Mouse (Mus musculus) CH12.LX (cell line): ENCODE measurements around the gene Prelid3b. TPM values are rescaled to one million over a fixed set of nuclear protein-coding genes. Genes with fewer than 3 reads are reported as not detected.

Source experiments
- DNase-seq: peaks from one replicate; pipeline ENCODE4 v3.0.0-alpha.2; 2013; ENCODE audit errors: extremely low read depth
- H3K27ac ChIP-seq: 2 replicates; pipeline ENCODE4 v1.5.1; 2012; ENCODE audit warnings: low read depth, mild to moderate bottlenecking, control low read depth, moderate library complexity; ENCODE audit not compliant: insufficient read depth
- H3K27me3 ChIP-seq: replicated peaks from 2 replicates; pipeline ENCODE3; 2012; ENCODE audit warnings: inconsistent platforms
- H3K36me3 ChIP-seq, 2 experiments: replicated peaks in 1 of 2; 2 replicates each; pipeline versions ENCODE3 to v1.6.1; 2012; ENCODE audit warnings: inconsistent platforms in 1 of 2, low read length in 1 of 2, mild to moderate bottlenecking in 1 of 2, mixed read lengths in 1 of 2, moderate library complexity in 1 of 2; ENCODE audit not compliant: control insufficient read depth in 1 of 2, insufficient read depth in 1 of 2
- H3K4me1 ChIP-seq, 2 experiments: 2 replicates each; pipeline ENCODE4 v1.6.1; 2012; ENCODE audit warnings: inconsistent platforms in 1 of 2, moderate library complexity in 1 of 2; ENCODE audit not compliant: insufficient read depth in 2 of 2, control insufficient read depth in 1 of 2
- H3K4me2 ChIP-seq: 2 replicates; pipeline ENCODE4 v1.6.1; 2012; ENCODE audit warnings: low read depth, mild to moderate bottlenecking, control low read depth; ENCODE audit not compliant: poor library complexity, insufficient read depth, severe bottlenecking
- H3K4me3 ChIP-seq, 3 experiments: fragments of 150-350 bp in 1 of 3; sonication (generic) in 1 of 3; replicated peaks in 1 of 3; 2 replicates each; pipeline versions ENCODE3 to v1.5.1; 2011 to 2012; ENCODE audit warnings: low read depth in 2 of 3, low read length in 2 of 3, mild to moderate bottlenecking in 2 of 3, moderate library complexity in 2 of 3, control low read depth in 1 of 3, improper control_type of control experiment in 1 of 3, inconsistent platforms in 1 of 3, mixed read lengths in 1 of 3; ENCODE audit not compliant: poor library complexity in 1 of 3
- H3K79me2 ChIP-seq: replicated peaks from 2 replicates; pipeline ENCODE4 v1.6.1; 2012; ENCODE audit warnings: mild to moderate bottlenecking, moderate library complexity; ENCODE audit not compliant: control insufficient read depth, poor library complexity, insufficient read depth, severe bottlenecking; ENCODE audit errors: extremely low read depth
- H3K9ac ChIP-seq: 2 replicates; pipeline ENCODE4 v1.6.1; 2012; ENCODE audit warnings: low read depth, mild to moderate bottlenecking, control low read depth, moderate library complexity; ENCODE audit not compliant: insufficient read depth
- H3K9me3 ChIP-seq: replicated peaks from 2 replicates; pipeline ENCODE3; 2012; ENCODE audit warnings: low read length, inconsistent platforms, mixed read lengths
- CHD1 ChIP-seq: IDR thresholded peaks from 2 replicates; pipeline ENCODE4 v1.6.1; 2012; ENCODE audit warnings: low read depth, low read length, improper control_type of control experiment, inconsistent platforms
- ETS1 ChIP-seq: conservative IDR thresholded peaks from 2 replicates; pipeline ENCODE4 v1.6.1; 2012; ENCODE audit warnings: low read depth, mild to moderate bottlenecking, inconsistent platforms, low read length, improper control_type of control experiment, moderate library complexity
- GABPA ChIP-seq: IDR thresholded peaks from 2 replicates; pipeline ENCODE4 v1.6.1; 2012; ENCODE audit warnings: low read depth, low read length, improper control_type of control experiment, inconsistent platforms; ENCODE audit not compliant: insufficient replicate concordance
- HCFC1 ChIP-seq: IDR thresholded peaks from 2 replicates; pipeline ENCODE4 v1.6.1; 2012; ENCODE audit warnings: low read depth, mild to moderate bottlenecking, inconsistent platforms, low read length, improper control_type of control experiment
- IRF4 ChIP-seq: IDR thresholded peaks from 2 replicates; pipeline ENCODE4 v1.6.1; 2014; ENCODE audit warnings: low read depth, mild to moderate bottlenecking, inconsistent platforms, low read length, improper control_type of control experiment
- JUN ChIP-seq: IDR thresholded peaks from 2 replicates; pipeline ENCODE4 v1.6.1; 2011; ENCODE audit warnings: low read depth, mild to moderate bottlenecking, low read length, improper control_type of control experiment, moderate library complexity; ENCODE audit not compliant: insufficient read depth
- MAX ChIP-seq: IDR thresholded peaks from 2 replicates; pipeline ENCODE4 v1.6.1; 2011; ENCODE audit warnings: low read length, improper control_type of control experiment
- MXI1 ChIP-seq: IDR thresholded peaks from 2 replicates; pipeline ENCODE4 v1.6.1; 2011; ENCODE audit warnings: mild to moderate bottlenecking, low read depth, low read length, improper control_type of control experiment
- MYC ChIP-seq: IDR thresholded peaks from 2 replicates; pipeline ENCODE4 v1.6.1; 2011; ENCODE audit warnings: low read depth, mild to moderate bottlenecking, improper control_type of control experiment, low read length
- RAD21 ChIP-seq: IDR thresholded peaks from 2 replicates; pipeline ENCODE4 v1.6.1; 2011; ENCODE audit warnings: low read depth, mild to moderate bottlenecking, low read length, improper control_type of control experiment, moderate library complexity
- UBTF ChIP-seq: IDR thresholded peaks from 2 replicates; pipeline ENCODE4 v1.6.1; 2012; ENCODE audit warnings: low read depth, mild to moderate bottlenecking, inconsistent platforms, low read length, improper control_type of control experiment, moderate library complexity
- USF2 ChIP-seq: conservative IDR thresholded peaks from 2 replicates; pipeline ENCODE4 v1.6.1; 2011; ENCODE audit warnings: low read depth, low read length, improper control_type of control experiment
- ZKSCAN1 ChIP-seq: IDR thresholded peaks from 2 replicates; pipeline ENCODE4 v1.6.1; 2012; ENCODE audit warnings: low read depth, inconsistent platforms, low read length, improper control_type of control experiment, borderline replicate concordance
- ZNF384 ChIP-seq: IDR thresholded peaks from 2 replicates; pipeline ENCODE4 v1.6.1; 2012; ENCODE audit warnings: low read depth, low read length, improper control_type of control experiment, inconsistent platforms
- dilution Hi-C: fragments of 300-500 bp; cut with MboI; formaldehyde crosslinking; loops from 2 replicates; pipeline ENCODE4 v1.14.3; 2020; ENCODE audit warnings: low sequenced_read_pairs; ENCODE audit not compliant: extremely low pct_unique_long_range_greater_than_20kb, extremely low pct_ligation_motif_present
- in situ Hi-C: fragments of 300-500 bp; cut with MboI; formaldehyde crosslinking; loops from 3 replicates; pipeline ENCODE4 v1.14.3; 2019; ENCODE audit warnings: low sequenced_read_pairs, low pct_ligation_motif_present, low pct_unique_long_range_greater_than_20kb, mixed read lengths
- polyA plus RNA-seq: library from polyadenylated mRNA; unstranded; fragments of >175 nt; gene quantifications from 2 replicates; pipeline ENCODE4 v1.2.1, GENCODE M21; 2012; ENCODE audit warnings: low read depth; ENCODE audit not compliant: insufficient read length
- total RNA-seq, 2 experiments: library from RNA; depleted of rRNA; stranded (reverse); fragments of 300-350 nt in 1 of 2; fragments of >200 nt in 1 of 2; gene quantifications; 2 replicates each; pipeline ENCODE4 v1.2.3; 2012 to 2014

The Prelid3b gene
- total and polyA plus RNA-seq, 3 experiments, result 90.3 to 187 (median 179) TPM

DNA sequence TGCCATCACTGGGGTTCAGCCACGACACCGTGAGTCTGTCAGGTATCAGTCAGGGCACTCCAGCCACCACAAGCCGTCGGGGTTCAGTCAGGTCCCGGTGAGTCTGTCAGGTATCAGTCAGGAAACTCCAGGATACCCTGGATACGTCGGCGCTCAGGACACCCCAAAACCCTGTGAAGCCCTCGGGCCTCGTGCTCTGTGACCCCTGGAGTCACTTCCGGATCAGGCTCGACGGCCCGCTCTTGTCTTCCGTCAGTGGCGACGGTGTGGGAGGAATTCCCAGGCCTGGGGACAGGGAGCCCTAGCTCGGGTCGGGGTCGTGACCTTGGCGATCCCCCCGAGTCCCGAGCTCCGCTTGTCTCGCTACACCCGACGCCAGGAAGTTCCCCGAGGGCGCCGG is 474 bp downstream of the Prelid3b start:
- H3K4me3 ChIP-seq, result peak overlapping the region; percentile 81 to 93 (median 82)
- TF ChIP-seq MXI1, result peak; percentile 8
- peak; percentile 87 for TF ChIP-seq MYC
- TF ChIP-seq MAX, result peak; percentile 66; the same call in 1 of the 2 replicates
- no peak for TF ChIP-seq USF2
- TF ChIP-seq CHD1, result no peak
- no peak for TF ChIP-seq IRF4
- TF ChIP-seq, all 38 proteins: peak for 3
- Histone ChIP-seq H3K9ac (peak overlapping the region; percentile 85), H3K36me3 (peaks cover 24 to 40% of the 10 kb centered on the region in 2 experiments), H3K9me3 (no peaks in the 10 kb centered on the region), H3K27me3 (no peaks in the 10 kb centered on the region), H3K4me1 (peaks cover 8 to 52% of the 10 kb centered on the region in 2 experiments), H3K4me2 (peak overlapping the region; percentile 86), H3K27ac (peak overlapping the region; percentile 31), H3K79me2 (peaks cover 39% of the 10 kb centered on the region)
- DNase-seq, result peak; percentile 41
- dilution Hi-C loops (no loop called here), in situ Hi-C loops (no loop called here)

DNA sequence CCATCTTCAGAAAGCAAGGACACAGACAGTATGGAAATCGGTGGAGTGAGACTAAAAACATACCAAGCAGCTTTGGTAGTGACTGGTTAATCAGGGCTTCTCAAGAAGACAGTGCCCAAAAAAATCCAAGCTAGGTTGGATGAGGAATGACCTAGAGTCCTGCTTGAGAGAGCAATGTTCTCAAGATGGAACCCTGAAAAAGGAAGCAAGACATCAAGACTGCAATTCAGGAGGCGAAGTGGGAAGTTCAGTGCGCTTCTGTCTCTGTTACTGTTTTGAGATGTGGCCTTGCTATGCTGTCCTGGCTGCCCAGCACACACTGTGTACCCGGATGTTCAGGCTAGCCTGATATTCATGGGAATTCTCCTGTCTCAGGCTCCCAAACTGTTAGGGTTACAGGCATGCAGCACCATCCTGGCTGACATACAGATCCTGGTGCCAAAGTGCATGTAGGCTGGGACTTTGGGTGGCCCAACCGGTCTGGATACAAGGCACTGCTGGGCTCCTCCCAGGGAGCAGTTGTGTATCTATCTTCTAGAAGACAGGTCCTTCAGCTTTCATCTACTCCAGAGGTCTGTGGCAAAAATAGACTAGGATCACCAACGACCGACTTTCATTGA is 2.0 kb downstream of the Prelid3b start:
- Histone ChIP-seq H3K9me3 (no peaks in the 10 kb centered on the region), H3K4me3 (no peak overlapping the region), H3K27me3 (no peaks in the 10 kb centered on the region), H3K4me1 (peaks cover 8 to 48% of the 10 kb centered on the region in 2 experiments), H3K36me3 (peaks cover 34 to 55% of the 10 kb centered on the region in 2 experiments), H3K4me2 (peak overlapping the region; percentile 86; the same call in 1 of the 2 replicates), H3K9ac (0 out of 2 replicates have a peak overlapping the region, but pooled peaks have one; percentile 85), H3K79me2 (peaks cover 39% of the 10 kb centered on the region), H3K27ac (no peak overlapping the region)
- no peak for TF ChIP-seq GABPA
- TF ChIP-seq IRF4, result no peak
- no peak for TF ChIP-seq RAD21
- TF ChIP-seq ZKSCAN1, result no peak
- TF ChIP-seq ZNF384, result no peak
- no peak for TF ChIP-seq JUN
- no peak for TF ChIP-seq HCFC1
- TF ChIP-seq ETS1, result no peak
- no peak for TF ChIP-seq MAX
- TF ChIP-seq UBTF, result no peak
- dilution Hi-C loops (no loop called here), in situ Hi-C loops (no loop called here)
- DNase-seq, result no peak
